Mouse (Mus musculus) heart, adult 2 months (tissue): ENCODE measurements around the gene Commd7.

Experiments used
- CTCF ChIP-seq: fragments of 200-600 bp; IDR thresholded peaks from 2 replicates; pipeline ENCODE4 v1.8.1; 2022; ENCODE audit warnings: antibody characterized with exemption, mild to moderate bottlenecking, moderate library complexity
- EP300 ChIP-seq: fragments of 200-500 bp; IDR thresholded peaks from 2 replicates; pipeline ENCODE4 v1.6.1; 2011; ENCODE audit warnings: low read depth, low read length, control low read depth; ENCODE audit not compliant: insufficient read depth
- POLR2A ChIP-seq: fragments of 200-500 bp; IDR thresholded peaks from 2 replicates; pipeline ENCODE4 v1.6.1; 2011; ENCODE audit warnings: mild to moderate bottlenecking, low read depth, low read length, control low read depth; ENCODE audit not compliant: insufficient read depth

GRCm38 (mm10) chr2:153650014-153650687 lies 17.6 kb upstream of the Commd7 start:
- TF ChIP-seq EP300, result no peak
- no peak for TF ChIP-seq CTCF
- no peak for TF ChIP-seq POLR2A
